Comparison of ENCODE assay signal across 8 mouse cellular contexts in genomic region chr17:8525225-8525721, GRCm38 (mm10). TPM values are rescaled to one million over a fixed set of nuclear protein-coding genes. Genes with fewer than 3 reads are reported as not detected.
DNase-seq lines count a peak whose midpoint lies in the region; ATAC-seq and TF ChIP-seq lines count a peak whose summit lies in the region.

Pde10a (plus strand) TSS chr17:8525372.

- no peak within 1 kb of the TSS; the same call in 1 of the 2 replicates for H3K9ac ChIP-seq in ES-E14 (ENCODE audit: insufficient read depth, low read depth, low read length, poor library complexity, severe bottlenecking)
- H3K9ac ChIP-seq in heart, embryonic 15.5 days = peak within 1 kb of the TSS; percentile 55
- peak within 1 kb of the TSS; percentile 74 for H3K9ac ChIP-seq in midbrain, embryonic 13.5 days (replicated peaks)

- H3K27me3 ChIP-seq in heart, embryonic 15.5 days = peaks cover 64% of the 10 kb centered on the region
- H3K27me3 ChIP-seq in midbrain, embryonic 13.5 days = peaks cover 43% of the 10 kb centered on the region

- in situ Hi-C loops in ES-E14 (cut with MboI; ENCODE audit: low sequenced_read_pairs in 2 of 2, unreplicated experiment in 2 of 2) = no loop called here

- H3K4me1 ChIP-seq in ES-E14 (ENCODE audit: control insufficient read depth in 2 of 2, insufficient read depth in 2 of 2, low read length in 2 of 2, poor library complexity in 1 of 2) = peaks cover 0 to 13% of the 10 kb centered on the region in 2 experiments; a peak in 2 of 4 replicates
- H3K4me1 ChIP-seq in heart, embryonic 15.5 days (replicated peaks) = peaks cover 24% of the 10 kb centered on the region
- H3K4me1 ChIP-seq in midbrain, embryonic 13.5 days (replicated peaks) = peaks cover 28% of the 10 kb centered on the region

- no peak within 1 kb of the TSS for H3K27ac ChIP-seq in ES-E14 (ENCODE audit: insufficient read depth, low read depth, low read length, poor library complexity, severe bottlenecking)
- no peak within 1 kb of the TSS for H3K27ac ChIP-seq in heart, embryonic 15.5 days
- peak within 1 kb of the TSS; percentile 65 for H3K27ac ChIP-seq in midbrain, embryonic 13.5 days

- H3K9me3 ChIP-seq in ES-E14 (ENCODE audit: control insufficient read depth, insufficient read depth, low read depth, low read length) = no peaks in the 10 kb centered on the region
- no peaks in the 10 kb centered on the region for H3K9me3 ChIP-seq in heart, embryonic 15.5 days (replicated peaks)
- no peaks in the 10 kb centered on the region for H3K9me3 ChIP-seq in midbrain, embryonic 13.5 days

- H3K4me3 ChIP-seq in ES-E14 (ENCODE audit: insufficient read depth in 1 of 2, low read depth in 1 of 2, low read length in 2 of 2, poor library complexity in 1 of 2, severe bottlenecking in 1 of 2) = peak within 1 kb of the TSS; percentile 49 to 51; a peak in 3 of 4 replicates
- peak within 1 kb of the TSS; percentile 59 for H3K4me3 ChIP-seq in heart, embryonic 15.5 days
- H3K4me3 ChIP-seq in midbrain, embryonic 13.5 days (replicated peaks) = peak within 1 kb of the TSS; percentile 55

- ATAC-seq in heart, embryonic 15.5 days (replicated peaks; ENCODE audit: insufficient number of reproducible peaks, insufficient read depth, low FRiP score, low read depth) = no peak
- ATAC-seq in midbrain, embryonic 13.5 days = peak; percentile 69
- ATAC-seq in megakaryocyte-erythroid progenitor cell, adult 5-6 weeks (replicated peaks; ENCODE audit: low FRiP score, low TSS enrichment, poor library complexity, severe bottlenecking) = no peak

- WGBS in heart, embryonic 15.5 days = 3% methylated on average over 22 of the region's 22 CpGs
- 0% methylated on average over 20 of the region's 22 CpGs for WGBS in midbrain, embryonic 13.5 days

- peak within 1 kb of the TSS; percentile 97 for H3K4me2 ChIP-seq in heart, embryonic 15.5 days
- peak within 1 kb of the TSS; percentile 82 for H3K4me2 ChIP-seq in midbrain, embryonic 13.5 days (replicated peaks)

- no peak for DNase-seq in ES-E14 (ENCODE audit: low read depth, low spot score)
- peak; percentile 10 for DNase-seq in adipocyte (ENCODE audit: low spot score)
- peak; percentile 43 for DNase-seq in embryo, embryonic 9.5 days (ENCODE audit: extremely low spot score)
- DNase-seq in layer of hippocampus, postnatal 25 days (ENCODE audit: extremely low spot score in 1 of 2, low spot score in 1 of 2) = peak; percentile 31 to 40
- no peak for DNase-seq in spleen, postnatal 14 days (ENCODE audit: low spot score in 2 of 2)

- H3K36me3 ChIP-seq in ES-E14 (ENCODE audit: control insufficient read depth, insufficient read depth, low read length, poor library complexity, severe bottlenecking) = no peaks in the 10 kb centered on the region
- no peaks in the 10 kb centered on the region for H3K36me3 ChIP-seq in heart, embryonic 15.5 days
- H3K36me3 ChIP-seq in midbrain, embryonic 13.5 days = no peaks in the 10 kb centered on the region

TF ChIP-seq in ES-E14, 5 proteins besides CTCF, POLR2A, EP300 and RAD21:
- TF ChIP-seq CHD2 (IDR thresholded peaks at IDR 0.05; ENCODE audit: low read depth, low read length) = no peak
- no peak for TF ChIP-seq ZC3H11A (IDR thresholded peaks at IDR 0.05; ENCODE audit: borderline replicate concordance, low read depth, low read length)
- no peak for TF ChIP-seq HCFC1 (IDR thresholded peaks at IDR 0.05; ENCODE audit: borderline replicate concordance, insufficient read depth, low read length)
- no peak for TF ChIP-seq MAFK (IDR thresholded peaks at IDR 0.05; ENCODE audit: insufficient read depth, low read depth, low read length)
- TF ChIP-seq ZNF384 (IDR thresholded peaks at IDR 0.05; ENCODE audit: low read depth, low read length) = no peak
TF ChIP-seq in ES-E14: peak in this region for 0.

RNA-seq across cellular contexts. Expression of gene Pde10a, which starts in this region (rescaled TPM):
- 1.4 and 2.6 TPM in 2 replicates for total RNA-seq in ES-E14 (2012; rRNA removed)
- 1.4 and 2.1 TPM in 2 replicates for polyA plus RNA-seq in heart, embryonic 15.5 days (2015; fragmentation: Nextera tagmentation; extraction: Ambion mirVana)
- total RNA-seq in layer of hippocampus, postnatal 25 days (2021) = 10 to 100 TPM; 55.2 to 64.0 TPM
- 12.5 and 12.7 TPM in 2 replicates for polyA plus RNA-seq in midbrain, embryonic 13.5 days (2015; fragmentation: Nextera tagmentation; extraction: Ambion mirVana)
- total RNA-seq in megakaryocyte-erythroid progenitor cell, adult 5-6 weeks (2014; fragmentation: Nextera tagmentation) = 0.67 and 1.7 TPM in 2 replicates
- 2.7 and 7.8 TPM in 2 replicates for total RNA-seq in megakaryocyte-erythroid progenitor cell, adult 5-6 weeks (2017)

Comparison
In these comparisons a context has a peak if more than half of its experiments do, and no peak if none do; other contexts are left out.
1. RNA of gene Pde10a (total RNA-seq): 55.2 to 64.0 TPM in layer of hippocampus, postnatal 25 days; 0.67 to 7.8 TPM in megakaryocyte-erythroid progenitor cell, adult 5-6 weeks and 1.4 to 2.6 TPM in ES-E14; every median in the first group is over 4 times any median in the second.
2. DNase-seq: peak in adipocyte (single experiment), embryo, embryonic 9.5 days (single experiment) and layer of hippocampus, postnatal 25 days (2 of 2); none in ES-E14 (single experiment) and spleen, postnatal 14 days (0 of 2).
3. Peak in every context shown above with its lines, with median percentiles within 50 percentile points of each other: H3K4me3 ChIP-seq.